Mouse (Mus musculus) embryonic facial prominence, embryonic 15.5 days (tissue): ENCODE results near the gene Kif1a. TPM values are rescaled to one million over a fixed set of nuclear protein-coding genes. Genes with fewer than 3 reads are reported as not detected.

ENCODE experiments used
- ATAC-seq: fragments of 200-750 bp; cut with Nextera tagmentation; 2 replicates; pipeline ENCODE4 v1.8.0; 2017; ENCODE audit warnings: low read depth, moderate TSS enrichment; ENCODE audit not compliant: insufficient number of reproducible peaks, low FRiP score, low TSS enrichment
- H3K27ac ChIP-seq: fragments of 300-500 bp; sonication (generic); replicated peaks from 2 replicates; pipeline ENCODE4 v1.5.1; 2015; ENCODE audit warnings: mild to moderate bottlenecking, inconsistent platforms
- H3K27me3 ChIP-seq: fragments of 300-500 bp; sonication (generic); 2 replicates; pipeline ENCODE4 v1.6.1; 2015; ENCODE audit warnings: inconsistent platforms
- H3K36me3 ChIP-seq: fragments of 300-500 bp; sonication (generic); 2 replicates; pipeline ENCODE4 v1.6.1; 2015; ENCODE audit warnings: mild to moderate bottlenecking, inconsistent platforms
- H3K4me1 ChIP-seq: fragments of 300-500 bp; sonication (generic); 2 replicates; pipeline ENCODE4 v1.6.1; 2015; ENCODE audit warnings: inconsistent platforms
- H3K4me2 ChIP-seq: fragments of 300-500 bp; sonication (generic); replicated peaks from 2 replicates; pipeline ENCODE4 v1.6.1; 2015; ENCODE audit warnings: mild to moderate bottlenecking, inconsistent platforms
- H3K4me3 ChIP-seq: fragments of 300-500 bp; sonication (generic); replicated peaks from 2 replicates; pipeline ENCODE4 v1.5.1; 2015; ENCODE audit warnings: mild to moderate bottlenecking, inconsistent platforms
- H3K9ac ChIP-seq: fragments of 300-500 bp; sonication (generic); 2 replicates; pipeline ENCODE4 v1.6.1; 2015; ENCODE audit warnings: inconsistent platforms
- H3K9me3 ChIP-seq: fragments of 300-500 bp; sonication (generic); replicated peaks from 2 replicates; pipeline ENCODE4 v1.6.1; 2016; ENCODE audit warnings: inconsistent platforms
- WGBS: fragments of 180-500 bp; shearing (Covaris S2); methylation state at CpG from one replicate; pipeline ENCODE4 v1.1.7; 2015; 5-methylcytosine and 5-hydroxymethylcytosine counted together
- polyA plus RNA-seq: library from polyadenylated mRNA; unstranded; fragments of >200 nt; fragmentation: Nextera tagmentation; extraction: Ambion mirVana; gene quantifications from 2 replicates; pipeline ENCODE4 v1.2.1, GENCODE M21; 2015

Gene Kif1a
- polyA plus RNA-seq, 1 experiment from 2014 or later, result 32.7 TPM

DNA sequence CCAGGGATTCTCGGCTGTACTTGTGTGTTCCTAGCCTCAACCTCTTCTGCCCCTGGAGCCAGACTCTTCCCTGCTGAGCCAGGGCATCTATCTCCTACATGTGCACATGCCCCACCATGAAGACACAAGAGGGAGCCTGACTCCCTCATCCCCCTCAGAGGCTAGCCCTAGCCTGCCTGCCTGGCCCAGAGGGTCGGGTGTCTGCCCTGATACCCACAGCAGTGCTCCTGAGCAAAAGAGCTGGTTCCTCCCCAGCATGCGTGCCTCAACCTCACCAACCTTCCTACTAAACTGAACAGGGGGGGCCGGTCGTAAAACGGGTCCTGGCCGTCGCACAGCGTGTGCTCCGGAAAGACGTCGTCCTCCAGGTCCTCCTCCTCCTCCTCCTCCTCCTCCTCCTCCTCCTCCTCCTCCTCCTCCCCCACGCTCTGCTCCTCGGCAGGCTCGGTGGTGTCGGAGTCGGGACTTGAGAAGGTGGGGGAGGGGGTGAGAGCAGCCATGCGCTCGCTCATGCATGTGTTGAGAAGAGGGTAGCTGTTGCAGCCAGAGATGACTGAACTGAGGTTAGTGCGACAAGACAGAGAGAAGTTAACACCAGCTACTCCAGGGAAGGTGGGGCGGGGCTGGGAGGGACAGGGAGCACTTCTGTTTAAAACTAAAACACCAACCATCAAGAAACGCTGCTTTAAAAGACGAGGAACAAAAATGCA lies 50.5 kb downstream of the Kif1a start:
- 68% methylated on average over 19 of the region's 23 CpGs for WGBS
- no peak overlapping the region for H3K27ac ChIP-seq
- H3K27me3 ChIP-seq, result no peaks in the 10 kb centered on the region
- no peak overlapping the region for H3K4me3 ChIP-seq
- no peak overlapping the region for H3K4me2 ChIP-seq
- H3K4me1 ChIP-seq, result no peaks in the 10 kb centered on the region
- H3K36me3 ChIP-seq, result peaks cover 9% of the 10 kb centered on the region; the same call in 1 of the 2 replicates
- no peak for ATAC-seq
- no peak overlapping the region for H3K9ac ChIP-seq
- no peaks in the 10 kb centered on the region for H3K9me3 ChIP-seq

DNA sequence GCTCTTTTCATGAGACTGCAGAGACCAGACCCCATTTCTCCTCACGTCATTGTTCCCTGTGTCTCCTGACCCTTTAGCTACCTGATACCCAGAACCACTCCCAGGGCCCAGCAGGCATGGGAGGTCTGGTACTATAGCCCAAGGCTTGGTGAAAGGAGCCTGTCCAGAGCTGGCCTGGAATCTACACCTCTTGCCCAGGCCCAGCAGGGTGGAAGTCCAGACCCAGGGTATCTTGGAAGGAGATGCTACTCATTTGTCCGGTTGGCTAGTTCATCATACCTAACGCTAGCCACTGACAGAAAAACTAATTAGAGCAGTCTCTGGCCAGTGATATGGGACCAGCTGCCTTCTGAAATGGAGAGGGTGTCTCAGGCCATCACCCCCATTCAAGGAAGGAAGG lies 51.7 kb downstream of the Kif1a start:
- Histone ChIP-seq H3K4me2 (no peak overlapping the region), H3K36me3 (0 out of 2 replicates have a peak, but pooled peaks cover 3% of the 10 kb centered on the region), H3K27ac (no peak overlapping the region), H3K4me1 (no peaks in the 10 kb centered on the region), H3K9me3 (no peaks in the 10 kb centered on the region), H3K4me3 (no peak overlapping the region), H3K9ac (no peak overlapping the region), H3K27me3 (no peaks in the 10 kb centered on the region)
- WGBS, result 85% methylated on average over 3 of the region's 3 CpGs
- ATAC-seq, result no peak

DNA sequence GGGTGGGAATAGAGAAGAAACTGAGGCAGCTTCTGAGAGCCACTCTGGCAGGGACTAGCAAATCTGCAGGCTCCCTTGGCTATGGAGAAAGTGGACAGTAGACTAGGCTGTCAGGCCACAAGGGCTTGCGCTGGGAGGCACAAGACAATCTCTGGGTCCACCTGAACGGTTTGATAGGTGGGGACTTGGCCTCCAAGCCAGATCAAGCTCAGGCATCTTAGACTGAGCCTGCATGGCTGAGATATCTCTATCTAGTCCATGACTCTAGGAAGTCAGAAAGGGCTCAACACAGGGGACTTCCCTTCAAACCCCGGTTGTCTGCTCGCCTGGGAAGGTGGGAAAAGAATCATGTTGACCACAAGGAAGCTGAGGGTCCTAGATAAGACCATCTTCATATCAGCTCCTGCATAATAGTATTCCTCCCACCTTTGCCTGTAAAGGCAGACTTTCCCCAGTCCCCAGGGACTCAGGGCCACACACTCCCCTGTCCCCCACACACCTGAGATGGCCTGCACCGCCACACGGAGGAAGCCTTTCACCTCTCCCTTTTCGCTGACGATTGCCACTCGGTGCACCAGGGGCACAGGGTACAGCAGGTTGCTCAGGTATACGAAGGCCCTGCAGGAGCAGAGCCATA lies 55.5 kb downstream of the Kif1a start:
- no peaks in the 10 kb centered on the region for H3K9me3 ChIP-seq
- ATAC-seq, result no peak
- no peak overlapping the region for H3K4me3 ChIP-seq
- no peak overlapping the region for H3K9ac ChIP-seq
- 89% methylated on average over 10 of the region's 10 CpGs for WGBS
- H3K4me1 ChIP-seq, result no peaks in the 10 kb centered on the region
- H3K36me3 ChIP-seq, result 0 out of 2 replicates have a peak, but pooled peaks cover 4% of the 10 kb centered on the region
- no peak overlapping the region for H3K27ac ChIP-seq
- H3K4me2 ChIP-seq, result no peak overlapping the region
- no peaks in the 10 kb centered on the region for H3K27me3 ChIP-seq

DNA sequence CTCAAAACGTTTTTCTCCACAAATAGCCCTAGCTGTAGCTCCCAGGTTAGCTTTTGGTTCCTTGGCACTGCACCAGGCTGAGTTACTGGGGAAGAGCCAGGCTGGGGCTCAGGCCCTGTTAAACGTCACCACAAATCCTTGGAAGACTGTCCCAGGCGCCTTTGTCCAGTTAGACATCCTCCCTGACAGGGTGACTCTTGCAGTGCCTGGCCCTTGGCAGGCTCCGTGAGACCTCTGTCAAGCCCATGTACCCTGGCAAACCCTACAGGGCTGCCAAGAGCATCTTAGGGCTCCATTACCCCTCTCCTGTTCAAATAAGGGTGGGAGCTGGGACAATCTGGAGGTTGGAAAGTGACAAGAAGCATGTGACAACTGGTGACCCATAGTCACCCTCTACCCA lies 65.8 kb downstream of the Kif1a start:
- H3K27ac ChIP-seq, result no peak overlapping the region
- H3K4me1 ChIP-seq, result no peaks in the 10 kb centered on the region
- H3K36me3 ChIP-seq, result peaks cover 9% of the 10 kb centered on the region
- 75% methylated on average over 4 of the region's 4 CpGs for WGBS
- H3K9me3 ChIP-seq, result no peaks in the 10 kb centered on the region
- no peak overlapping the region for H3K4me2 ChIP-seq
- no peak overlapping the region for H3K9ac ChIP-seq
- H3K27me3 ChIP-seq, result no peaks in the 10 kb centered on the region
- no peak for ATAC-seq
- H3K4me3 ChIP-seq, result no peak overlapping the region

DNA sequence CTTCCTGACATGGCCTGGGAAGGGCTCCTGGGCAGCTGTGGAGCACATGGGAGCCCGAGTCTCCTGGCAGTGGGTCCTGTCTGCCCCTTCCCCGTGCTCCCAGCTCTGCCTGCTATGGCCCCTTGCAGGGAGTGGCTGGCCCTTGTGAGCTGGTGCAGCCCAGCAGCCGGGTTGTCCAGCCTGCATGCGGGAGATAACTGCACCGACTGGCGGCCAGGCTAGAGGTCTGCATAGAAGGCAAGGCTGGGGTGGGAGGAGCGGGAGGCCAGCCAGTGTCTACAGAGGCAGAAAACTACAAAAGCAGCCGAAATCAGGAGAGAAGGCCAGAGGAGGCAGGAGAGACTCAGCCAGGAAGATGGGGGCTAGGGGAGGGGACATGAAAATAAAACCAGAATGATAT lies 67.8 kb downstream of the Kif1a start:
- H3K27me3 ChIP-seq, result no peaks in the 10 kb centered on the region
- ATAC-seq, result no peak

DNA sequence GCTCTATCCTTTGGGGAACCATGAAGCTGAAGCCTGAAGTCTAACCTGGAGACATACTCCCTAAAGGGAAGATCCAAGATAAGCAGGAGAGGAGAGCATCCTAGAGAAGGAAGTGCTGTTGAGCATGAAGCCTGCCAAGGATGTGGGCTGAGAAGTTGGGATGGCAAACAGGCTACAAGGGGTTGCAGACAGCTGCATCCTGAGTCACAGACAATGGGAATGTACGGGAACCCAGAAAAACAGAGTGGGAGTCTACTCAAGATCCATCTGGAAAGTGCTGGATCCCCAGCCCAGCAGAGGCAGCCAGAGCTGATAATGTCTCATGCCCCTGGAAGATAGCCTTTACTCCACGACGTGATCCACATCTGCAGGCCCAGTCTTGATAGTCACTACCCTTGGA lies 70.6 kb downstream of the Kif1a start:
- Histone ChIP-seq H3K4me1 (no peaks in the 10 kb centered on the region), H3K4me3 (no peak overlapping the region), H3K9ac (no peak overlapping the region), H3K4me2 (no peak overlapping the region), H3K27ac (no peak overlapping the region), H3K9me3 (no peaks in the 10 kb centered on the region), H3K27me3 (no peaks in the 10 kb centered on the region), H3K36me3 (no peaks in the 10 kb centered on the region)
- ATAC-seq, result no peak
- 89% methylated on average over 3 of the region's 3 CpGs for WGBS

More for the DNA sequence above, 67.8 kb downstream of the Kif1a start:
- 70% methylated on average over 8 of the region's 8 CpGs for WGBS
- Histone ChIP-seq H3K27ac (no peak overlapping the region), H3K36me3 (peaks cover 9% of the 10 kb centered on the region), H3K4me2 (no peak overlapping the region), H3K9me3 (no peaks in the 10 kb centered on the region), H3K4me1 (no peaks in the 10 kb centered on the region), H3K9ac (no peak overlapping the region), H3K4me3 (no peak overlapping the region)

DNA sequence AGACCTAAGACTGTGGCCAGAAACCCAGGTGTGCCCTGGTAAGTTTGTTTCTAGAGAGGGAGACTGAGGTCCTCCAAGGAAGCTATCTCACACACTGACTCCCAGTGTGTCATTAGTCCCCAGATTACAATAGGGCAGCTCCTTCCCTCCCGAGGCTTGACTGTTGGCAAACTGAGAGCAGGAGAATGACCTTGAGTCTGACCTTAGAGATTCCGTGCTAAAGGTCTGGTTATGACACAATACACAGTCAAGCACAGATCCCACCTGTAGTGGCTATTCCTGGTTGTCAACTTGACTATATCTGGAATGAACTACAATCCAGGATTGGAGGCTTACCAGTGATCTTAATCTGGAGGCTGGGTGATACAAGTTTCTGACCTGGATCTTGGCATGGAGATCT lies 71.7 kb downstream of the Kif1a start:
- H3K27me3 ChIP-seq, result no peaks in the 10 kb centered on the region
- H3K27ac ChIP-seq, result no peak overlapping the region
- no peak overlapping the region for H3K4me3 ChIP-seq
- no peaks in the 10 kb centered on the region for H3K36me3 ChIP-seq
- ATAC-seq, result no peak
- WGBS, result 68% methylated on average over 2 of the region's 2 CpGs
- no peak overlapping the region for H3K4me2 ChIP-seq
- H3K9ac ChIP-seq, result no peak overlapping the region
- H3K9me3 ChIP-seq, result no peaks in the 10 kb centered on the region
- no peaks in the 10 kb centered on the region for H3K4me1 ChIP-seq

DNA sequence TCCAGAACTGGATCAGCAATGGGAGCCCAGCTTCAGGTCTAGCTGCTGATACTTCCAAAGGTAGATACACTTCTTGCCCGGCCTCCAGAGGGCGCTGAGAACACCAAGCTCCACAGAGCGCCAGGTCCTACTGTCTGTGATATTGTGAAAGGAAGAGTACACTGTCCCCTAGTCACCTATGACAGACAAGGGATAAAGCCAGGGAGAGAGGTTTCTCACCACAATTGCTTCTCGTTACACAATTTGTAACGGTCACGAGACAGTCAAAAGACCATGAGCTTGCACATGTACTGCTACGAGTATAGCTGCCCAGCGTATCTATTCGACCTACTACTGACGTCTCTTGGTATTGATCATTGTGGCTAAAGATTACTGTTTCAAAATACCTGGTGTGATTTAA lies 72.4 kb downstream of the Kif1a start:
- no peak overlapping the region for H3K27ac ChIP-seq
- H3K9me3 ChIP-seq, result no peaks in the 10 kb centered on the region
- WGBS, result 91% methylated on average over 10 of the region's 10 CpGs
- H3K36me3 ChIP-seq, result no peaks in the 10 kb centered on the region
- no peak overlapping the region for H3K4me2 ChIP-seq
- ATAC-seq, result no peak
- no peak overlapping the region for H3K9ac ChIP-seq
- no peaks in the 10 kb centered on the region for H3K4me1 ChIP-seq
- H3K27me3 ChIP-seq, result no peaks in the 10 kb centered on the region
- no peak overlapping the region for H3K4me3 ChIP-seq

DNA sequence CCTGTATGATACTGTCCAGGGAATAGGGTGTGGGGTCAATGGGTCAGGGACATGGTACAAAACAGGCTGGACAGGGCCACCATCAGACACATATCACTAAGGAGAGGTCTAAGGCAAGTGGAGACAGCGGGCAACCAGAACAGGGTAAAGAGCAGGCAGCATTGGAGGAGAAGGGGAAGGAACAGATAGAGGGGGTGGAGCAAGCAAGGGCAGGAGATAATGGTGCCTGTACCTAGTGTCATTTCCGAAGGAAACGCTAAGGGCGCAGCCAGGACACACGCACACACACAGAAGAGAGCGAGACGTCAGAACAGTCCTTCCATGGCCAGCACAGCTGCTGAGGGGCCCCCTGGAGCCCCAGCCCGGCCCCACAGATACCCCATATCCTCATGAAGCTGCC lies 75.2 kb downstream of the Kif1a start:
- WGBS, result 86% methylated on average over 8 of the region's 8 CpGs
- Histone ChIP-seq H3K4me2 (no peak overlapping the region), H3K27me3 (no peaks in the 10 kb centered on the region), H3K4me3 (no peak overlapping the region), H3K9me3 (no peaks in the 10 kb centered on the region), H3K9ac (no peak overlapping the region), H3K4me1 (no peaks in the 10 kb centered on the region), H3K36me3 (peaks cover 4% of the 10 kb centered on the region; the same call in 1 of the 2 replicates), H3K27ac (no peak overlapping the region)
- ATAC-seq, result no peak

DNA sequence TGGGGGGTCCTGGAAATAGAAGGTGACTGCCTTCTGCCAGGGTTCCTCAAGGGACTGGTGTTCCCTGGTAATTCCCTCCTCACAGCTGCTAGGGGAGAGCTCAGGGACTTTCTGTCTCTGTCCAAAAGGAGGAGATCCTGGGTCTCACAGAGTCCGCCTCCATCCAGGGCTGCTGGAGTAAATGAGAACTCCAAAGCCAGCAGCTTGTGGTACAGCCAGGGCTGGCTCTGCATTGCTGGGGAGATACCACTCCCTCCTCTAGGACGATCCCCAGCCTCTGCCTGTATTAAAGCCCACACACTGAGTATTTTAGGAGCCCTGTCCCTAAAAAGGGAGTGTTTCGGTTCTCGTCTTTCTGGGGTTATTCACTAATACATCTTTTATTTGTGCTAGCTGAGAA lies 81.1 kb downstream of the Kif1a start:
- WGBS, result 73% methylated on average over 4 of the region's 4 CpGs
- H3K9me3 ChIP-seq, result no peaks in the 10 kb centered on the region
- no peak overlapping the region for H3K9ac ChIP-seq
- ATAC-seq, result no peak
- no peak overlapping the region for H3K4me3 ChIP-seq
- no peaks in the 10 kb centered on the region for H3K27me3 ChIP-seq
- peaks cover 4% of the 10 kb centered on the region; the same call in 1 of the 2 replicates for H3K36me3 ChIP-seq
- H3K27ac ChIP-seq, result no peak overlapping the region
- H3K4me1 ChIP-seq, result no peaks in the 10 kb centered on the region
- no peak overlapping the region for H3K4me2 ChIP-seq

DNA sequence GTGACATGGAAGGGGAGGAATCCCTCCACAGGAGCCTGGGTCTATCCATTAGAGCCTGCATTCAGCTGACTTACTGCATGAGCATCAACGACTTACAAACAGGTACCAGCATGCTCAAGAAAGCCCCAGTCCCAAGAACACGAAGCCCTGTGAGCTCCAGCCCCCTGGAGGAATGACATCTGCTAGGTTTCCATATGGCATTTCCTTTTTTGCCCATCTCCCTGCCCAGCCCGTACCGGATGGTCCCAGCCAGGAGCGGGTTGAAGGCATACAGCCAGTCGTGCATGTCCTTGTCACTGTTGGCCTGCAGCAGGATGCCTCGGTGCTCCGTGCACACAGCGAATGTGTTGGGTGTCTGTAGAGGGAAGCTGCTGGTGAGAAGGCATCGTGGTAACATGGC lies 83.0 kb downstream of the Kif1a start:
- 82% methylated on average over 10 of the region's 10 CpGs for WGBS

DNA sequence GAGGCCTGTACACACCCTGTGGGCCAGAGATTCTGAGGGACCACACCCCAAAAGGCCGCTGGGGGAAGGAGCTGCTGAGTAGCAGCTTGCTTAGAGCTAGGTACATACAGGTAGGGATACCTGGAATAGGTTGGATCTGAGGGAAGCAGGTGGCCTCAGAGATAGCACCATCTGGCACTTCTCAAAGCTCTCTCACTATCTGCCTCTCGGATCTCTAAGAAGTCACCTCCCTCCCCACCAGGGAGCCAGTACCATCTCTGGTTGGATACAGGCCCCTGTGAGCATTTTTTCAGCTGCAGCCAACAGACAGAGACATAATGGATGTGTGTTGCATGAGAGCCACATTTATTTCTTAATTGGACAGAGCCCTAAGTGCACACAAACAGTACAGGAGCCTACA lies 86.6 kb downstream of the Kif1a start:
- Histone ChIP-seq H3K9me3 (no peaks in the 10 kb centered on the region), H3K27ac (no peak overlapping the region), H3K4me3 (no peak overlapping the region), H3K4me1 (no peaks in the 10 kb centered on the region), H3K4me2 (no peak overlapping the region), H3K27me3 (no peaks in the 10 kb centered on the region), H3K36me3 (no peaks in the 10 kb centered on the region), H3K9ac (no peak overlapping the region)
- WGBS, result 71% methylated on average over 2 of the region's 2 CpGs
- no peak for ATAC-seq

More for the DNA sequence above, 83.0 kb downstream of the Kif1a start:
- H3K36me3 ChIP-seq, result peaks cover 4% of the 10 kb centered on the region; the same call in 1 of the 2 replicates
- no peaks in the 10 kb centered on the region for H3K9me3 ChIP-seq
- H3K27me3 ChIP-seq, result no peaks in the 10 kb centered on the region
- ATAC-seq, result no peak
- H3K9ac ChIP-seq, result no peak overlapping the region
- no peak overlapping the region for H3K4me3 ChIP-seq
- H3K27ac ChIP-seq, result no peak overlapping the region
- no peak overlapping the region for H3K4me2 ChIP-seq
- no peaks in the 10 kb centered on the region for H3K4me1 ChIP-seq
